Mouse (Mus musculus) layer of hippocampus, postnatal 10 days (tissue): ENCODE measurements around the gene Fam196a. TPM values are rescaled to one million over a fixed set of nuclear protein-coding genes. Genes with fewer than 3 reads are reported as not detected.

Experiments
- DNase-seq, 2 experiments: peaks; one replicate each; pipeline ENCODE4 v3.0.0; 2021; ENCODE audit warnings: low spot score in 2 of 2
- long read RNA-seq: library from polyadenylated mRNA; stranded (forward); transcript quantifications from one replicate; pipeline ENCODE4 v2.0.0, GENCODE M21; 2023
- total RNA-seq, 2 experiments: library from RNA; stranded (reverse); gene quantifications; 2 replicates each; pipeline ENCODE4 v1.2.3; 2021

The Fam196a gene
- total RNA-seq = 10 to 100 TPM; 20.7 to 20.9 TPM
- long read RNA-seq, partial matches to known transcripts = 0 of 2 reads
- long read RNA-seq, other reads (novel, unspliced or antisense) = 1 of 2 reads

DNA sequence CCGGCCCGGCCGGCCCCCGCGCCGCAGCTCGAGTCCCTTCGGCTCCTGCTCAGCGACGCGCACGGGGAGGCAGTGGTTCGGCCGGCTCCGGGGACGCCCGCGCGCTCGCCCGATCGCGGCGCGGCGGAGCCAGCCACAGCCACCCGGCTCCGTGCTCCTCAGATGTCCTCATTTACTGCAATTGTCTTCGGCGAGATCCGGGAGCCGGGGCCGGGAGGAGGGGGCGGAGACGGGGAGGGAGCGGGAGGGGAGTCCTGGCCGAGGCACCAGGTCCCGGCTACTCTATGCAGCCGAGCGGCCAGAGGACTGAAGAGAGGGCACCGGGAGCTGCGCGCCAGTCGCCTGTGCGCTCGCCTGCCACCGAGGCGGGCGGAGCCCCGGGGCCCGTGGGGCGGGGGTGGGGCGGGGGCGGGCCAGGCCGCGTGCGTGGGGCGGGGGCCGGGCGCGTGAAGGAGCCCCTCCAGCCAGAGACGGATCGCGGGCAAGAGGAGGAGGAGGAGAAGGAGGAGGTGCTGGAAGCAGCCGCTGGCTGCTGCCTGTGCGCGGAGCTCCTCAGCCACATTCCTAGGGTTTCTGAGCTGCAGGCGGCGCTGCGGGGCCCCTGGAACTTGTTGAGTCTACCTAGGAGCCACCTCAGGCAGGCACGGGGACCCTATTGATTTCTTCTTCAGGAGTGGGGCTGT is at the start of gene Fam196a:
Gene Fam196a, minus strand, starts transcription at position 504 of the 683 bp plus-strand sequence.
- DNase-seq = peak; percentile 71 to 81

DNA sequence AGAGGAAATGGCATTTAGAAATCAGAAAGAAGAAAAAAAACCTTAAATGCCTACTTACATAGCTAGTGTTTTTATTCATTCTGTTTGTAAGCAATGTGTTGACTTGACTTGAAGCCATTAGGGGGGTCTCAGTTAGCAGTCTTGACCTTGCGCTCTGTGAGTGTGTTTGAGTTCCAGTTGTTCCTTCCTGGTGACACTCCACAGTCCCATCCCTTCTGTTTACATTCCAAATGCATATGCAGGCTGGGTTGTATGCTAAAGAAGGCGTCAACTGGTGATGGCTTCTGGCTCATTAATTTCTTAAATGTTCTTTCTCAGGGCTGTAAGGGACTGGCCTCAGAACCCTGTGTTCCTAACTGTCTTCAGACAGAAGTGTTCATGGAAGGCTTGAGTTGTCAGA is 23.4 kb upstream of the Fam196a start:
- DNase-seq = no peak

DNA sequence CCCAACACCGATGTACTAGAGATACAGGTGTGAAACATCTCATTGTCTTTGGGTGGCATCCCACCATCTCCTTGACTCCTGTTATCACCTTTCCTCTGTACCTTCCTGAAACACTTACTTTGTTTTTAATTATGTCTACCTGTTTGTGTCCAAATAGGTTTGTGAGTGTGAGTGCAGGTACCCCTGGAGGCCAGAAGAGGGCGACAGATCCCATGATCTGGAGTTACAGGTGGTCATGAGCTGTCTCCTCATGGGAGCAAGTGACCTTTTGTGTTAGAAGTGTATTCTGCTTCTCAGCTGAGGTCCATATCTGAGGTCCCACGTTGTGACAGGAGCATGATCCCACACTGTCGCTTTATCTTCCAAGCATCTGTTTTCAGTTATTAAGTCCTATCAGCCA is 22.6 kb upstream of the Fam196a start:
- DNase-seq = peak in 1 of 2 experiments; percentile 23

GRCm38 (mm10) chr7:134959086-134959485 is 20.9 kb upstream of the Fam196a start:
- no peak for DNase-seq

- peak in 1 of 2 experiments; percentile 32 for DNase-seq
Measured at GRCm38 (mm10) chr7:134945925-134946716, 7.9 kb upstream of the Fam196a start.

- DNase-seq = no peak
Measured at GRCm38 (mm10) chr7:134943701-134944100, 5.5 kb upstream of the Fam196a start.

GRCm38 (mm10) chr7:134943063-134943462 is 4.8 kb upstream of the Fam196a start:
- no peak for DNase-seq

DNA sequence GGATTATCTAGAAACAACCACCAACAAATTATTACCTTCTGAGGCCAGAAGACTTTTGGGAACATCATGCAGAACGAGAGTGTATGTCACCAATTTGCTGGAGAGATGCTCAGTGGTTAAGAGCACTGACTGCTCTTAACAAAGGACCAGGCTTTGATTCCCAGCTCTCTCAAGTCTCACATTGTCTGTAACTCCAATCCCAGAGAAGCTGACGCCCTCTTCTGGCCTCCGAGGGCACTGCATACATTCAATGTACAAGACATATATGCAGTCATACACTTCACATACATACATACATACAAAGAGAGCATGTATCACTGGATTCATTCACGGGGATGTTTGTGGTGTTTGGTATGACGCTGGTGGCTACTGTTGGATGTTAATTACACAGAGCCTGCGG is 3.7 kb upstream of the Fam196a start:
- no peak for DNase-seq

GRCm38 (mm10) chr7:134937471-134937926 is 731 bp downstream of the Fam196a start:
- DNase-seq = peak; percentile 26 to 51

- DNase-seq = no peak
Measured at GRCm38 (mm10) chr7:134931886-134932285, 6.3 kb downstream of the Fam196a start.

GRCm38 (mm10) chr7:134901992-134902391 is 36.2 kb downstream of the Fam196a start:
- DNase-seq = no peak

DNA sequence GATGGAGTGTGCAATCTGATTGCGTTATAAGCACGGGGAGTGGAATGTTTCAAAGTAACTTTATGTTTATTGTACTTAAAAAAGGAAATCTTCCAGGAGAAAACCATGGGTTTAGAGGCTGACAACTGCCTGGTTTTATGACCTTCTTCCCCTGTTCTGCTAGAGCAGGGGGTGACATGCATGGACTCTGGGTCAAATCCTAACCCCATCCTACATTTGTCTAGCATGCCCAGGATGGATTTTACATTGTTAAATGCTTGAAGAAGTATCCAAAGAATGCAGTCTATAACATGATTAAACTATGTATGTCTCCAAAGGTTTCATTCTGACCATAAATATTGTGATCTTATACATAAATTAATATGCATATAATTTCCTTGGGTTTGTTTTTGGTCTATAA is 38.8 kb downstream of the Fam196a start:
- DNase-seq = no peak

GRCm38 (mm10) chr7:134894604-134895003 is 43.6 kb downstream of the Fam196a start:
- DNase-seq = no peak

- DNase-seq = no peak
Measured at GRCm38 (mm10) chr7:134892972-134893371, 45.3 kb downstream of the Fam196a start.

DNA sequence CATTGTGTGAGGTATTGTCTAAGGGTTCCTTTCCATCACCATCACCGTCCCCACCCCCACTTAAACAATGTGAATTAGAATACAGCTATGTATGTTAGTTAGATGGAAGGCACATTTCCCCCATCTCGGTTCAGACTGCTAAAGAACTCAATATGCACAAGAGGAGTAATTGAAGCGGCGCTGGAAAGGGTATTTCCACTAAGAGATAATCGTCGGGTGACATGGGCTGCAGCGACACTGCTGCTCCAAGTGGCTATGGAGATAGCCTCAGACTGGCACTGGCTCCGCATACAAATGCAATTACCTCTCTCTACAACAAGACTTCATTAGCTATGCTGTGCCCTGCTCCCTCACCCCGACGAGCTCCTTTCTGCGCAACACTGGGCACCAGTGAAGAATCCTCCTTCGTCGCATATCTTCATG is 45.8 kb downstream of the Fam196a start:
- no peak for DNase-seq

- DNase-seq = no peak
Measured at GRCm38 (mm10) chr7:134883516-134883915, 54.7 kb downstream of the Fam196a start.

DNA sequence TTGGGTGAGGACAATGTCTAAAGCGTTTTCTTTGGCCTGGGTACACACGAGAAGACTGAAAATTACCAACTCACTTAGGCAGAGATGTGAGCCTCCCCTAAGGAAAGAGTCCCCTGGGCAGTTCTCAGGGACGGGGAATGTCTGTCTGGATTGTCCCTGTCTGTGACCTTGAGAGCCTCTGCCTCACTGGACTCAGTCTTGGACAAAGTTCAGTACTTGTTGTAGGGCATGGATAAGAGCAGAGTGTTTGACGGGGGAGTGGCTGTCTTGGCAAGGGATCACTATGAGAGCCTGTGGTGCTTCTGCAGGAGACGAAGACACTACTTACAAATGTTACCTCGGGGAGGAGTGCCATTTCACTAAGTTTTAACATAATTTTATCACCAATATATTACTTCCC is 57.8 kb downstream of the Fam196a start:
- DNase-seq = no peak

DNA sequence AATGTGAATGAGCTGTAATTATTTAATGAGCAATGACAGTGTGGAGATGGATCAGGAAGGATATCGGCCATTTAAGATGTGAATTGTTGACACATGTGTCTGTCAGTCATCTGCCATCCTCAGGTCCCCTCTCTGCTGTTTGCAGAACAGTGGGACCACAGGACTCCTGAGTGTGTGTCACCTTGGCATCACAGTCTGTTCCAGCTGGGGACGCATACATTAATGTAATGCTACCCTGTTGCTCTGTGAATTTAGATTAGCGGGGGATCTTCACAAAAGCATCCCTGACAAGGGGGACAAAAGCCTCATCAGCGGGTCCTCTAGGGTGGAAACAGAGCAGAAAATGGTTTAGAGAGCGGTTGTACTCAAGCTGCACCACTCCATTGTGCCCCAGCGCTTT is 59.2 kb downstream of the Fam196a start:
- DNase-seq = no peak

DNA sequence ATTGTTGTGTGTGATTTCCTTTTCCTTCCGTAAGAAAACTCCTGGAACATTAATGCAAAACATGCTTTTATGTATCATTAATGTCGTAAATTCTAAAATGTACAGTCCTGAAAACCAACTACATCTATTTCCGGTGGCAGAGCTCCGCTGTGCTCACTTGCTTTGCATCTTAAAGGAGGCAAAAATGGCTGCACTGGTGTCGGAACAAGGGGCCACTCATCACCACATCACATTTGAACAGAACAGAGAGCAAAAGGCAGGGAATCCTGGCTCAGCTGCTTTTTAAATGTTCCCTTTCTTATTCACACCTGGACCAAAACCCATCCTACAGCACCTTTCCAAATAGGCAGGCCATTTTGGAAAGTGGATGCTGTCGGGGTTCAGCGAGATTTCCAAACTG is 65.2 kb downstream of the Fam196a start:
- DNase-seq = no peak

DNA sequence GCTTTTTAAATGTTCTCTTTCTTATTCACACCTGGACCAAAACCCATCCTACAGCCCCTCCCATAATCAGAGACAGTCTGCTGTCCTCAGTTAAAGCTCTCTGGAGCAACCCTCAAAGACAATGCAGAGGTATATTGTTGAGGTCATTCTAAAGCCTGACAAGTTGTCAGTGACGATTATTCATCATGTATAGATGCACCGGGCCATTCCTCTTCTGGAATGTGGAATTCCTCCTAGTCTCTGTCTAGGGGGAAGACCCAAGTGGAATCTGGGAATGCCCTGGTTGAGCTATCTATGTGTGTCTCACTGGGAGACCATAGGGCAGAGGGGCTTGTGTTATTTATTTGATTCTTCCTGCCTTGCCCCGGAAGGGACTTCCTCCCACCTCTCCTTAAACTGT is 65.7 kb downstream of the Fam196a start:
- no peak for DNase-seq

DNA sequence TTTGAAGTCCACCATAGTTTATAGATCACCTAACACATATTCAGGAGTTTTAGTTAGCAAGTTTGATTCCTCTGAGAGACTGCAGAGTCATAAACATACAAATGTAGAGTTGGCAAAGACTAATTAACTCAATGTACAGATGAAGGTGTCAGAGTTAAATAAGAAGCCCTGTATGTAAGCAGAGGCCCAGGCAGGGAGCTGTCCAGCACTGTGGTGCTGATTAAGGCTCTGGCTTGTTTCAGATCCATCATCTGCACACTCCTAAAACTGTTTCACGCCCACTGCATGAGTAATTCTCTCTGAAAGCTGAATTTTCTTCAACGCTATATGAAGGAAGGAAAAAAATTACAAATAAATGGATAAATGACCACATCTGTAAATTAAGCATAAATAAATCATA is 74.1 kb downstream of the Fam196a start:
- DNase-seq = peak in 1 of 2 experiments; percentile 26

GRCm38 (mm10) chr7:134862000-134862399 is 76.2 kb downstream of the Fam196a start:
- DNase-seq = peak; percentile 13 to 25
